ENCODE assay signal across 10 mouse cellular contexts in the genomic region with DNA sequence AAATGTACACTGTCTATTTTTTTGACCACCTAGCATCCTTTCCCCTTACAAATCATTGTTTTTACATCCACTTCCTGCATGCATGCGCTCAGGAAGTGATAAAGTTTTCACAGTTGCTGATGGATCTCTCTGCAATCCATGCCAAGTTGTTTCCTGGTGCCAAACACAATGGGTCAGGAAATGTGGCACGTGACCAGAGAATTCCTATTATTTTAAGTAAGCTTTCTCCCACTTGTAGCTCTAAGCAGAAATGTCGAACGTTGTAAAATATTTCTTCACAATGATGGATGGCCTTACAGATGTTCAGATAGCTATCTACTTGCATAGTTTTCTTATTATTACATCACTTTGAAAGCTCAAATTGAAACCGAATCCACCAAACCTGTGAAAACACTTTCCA.
DNase-seq lines count a peak whose midpoint lies in the region; ATAC-seq and TF ChIP-seq lines count a peak whose summit lies in the region.
"Had no signal": no experiment of that assay in that cellular context is flagged by ENCODE, and none has a peak within 500 bp of the region (broad histone marks: within the 10 kb centered on the region; RNA-seq: fewer than 3 reads in every experiment).

No protein-coding gene starts in this region.

- no peak for TF ChIP-seq POLR2A in kidney, adult 2 months (IDR thresholded peaks at IDR 0.05; ENCODE audit: low read depth, low read length)
- no peak for TF ChIP-seq POLR2A in thymus, adult 2 months (IDR thresholded peaks at IDR 0.05; ENCODE audit: control insufficient read depth, extremely low read depth, insufficient read depth, low read length, poor library complexity)

- 52% methylated on average over 5 of the region's 5 CpGs for WGBS in heart, embryonic 11.5 days (ENCODE audit: insufficient replicate concordance)
- 44% methylated on average over 5 of the region's 5 CpGs for WGBS in kidney, adult 2 months
- 53% methylated on average over 5 of the region's 5 CpGs for WGBS in thymus, adult 2 months

- no peak overlapping the region for H3K27ac ChIP-seq in heart, embryonic 11.5 days (ENCODE audit: low read depth, low read length)
- no peak overlapping the region for H3K27ac ChIP-seq in kidney, adult 2 months (ENCODE audit: insufficient read depth, low read depth, low read length)
- H3K27ac ChIP-seq in left cerebral cortex, adult 2 months = no peak overlapping the region
- H3K27ac ChIP-seq in thymus, adult 2 months (ENCODE audit: control insufficient read depth, insufficient read depth, low read length) = no peak overlapping the region
- H3K27ac ChIP-seq: hindbrain, embryonic 15.5 days had no signal

- H3K36me3 ChIP-seq in heart, embryonic 11.5 days (ENCODE audit: control insufficient read depth, insufficient read depth, low read length) = no peaks in the 10 kb centered on the region
- no peaks in the 10 kb centered on the region for H3K36me3 ChIP-seq in kidney, adult 2 months (ENCODE audit: control insufficient read depth, insufficient read depth, low read length)
- no peaks in the 10 kb centered on the region for H3K36me3 ChIP-seq in thymus, adult 2 months (ENCODE audit: control insufficient read depth, insufficient read depth, low read length)
- H3K36me3 ChIP-seq: hindbrain, embryonic 15.5 days had no signal

- no peak for ATAC-seq in heart, embryonic 11.5 days (replicated peaks; ENCODE audit: insufficient number of reproducible peaks, low FRiP score, low TSS enrichment)

- H3K9me3 ChIP-seq in heart, embryonic 11.5 days (replicated peaks; ENCODE audit: control insufficient read depth, low read length) = no peaks in the 10 kb centered on the region
- H3K9me3 ChIP-seq: hindbrain, embryonic 15.5 days had no signal

- no peaks in the 10 kb centered on the region for H3K4me1 ChIP-seq in heart, embryonic 11.5 days (ENCODE audit: control insufficient read depth, insufficient read depth, low read length)
- no peaks in the 10 kb centered on the region for H3K4me1 ChIP-seq in kidney, adult 2 months (ENCODE audit: control insufficient read depth, insufficient read depth, low read length)
- no peaks in the 10 kb centered on the region for H3K4me1 ChIP-seq in thymus, adult 2 months (replicated peaks; ENCODE audit: control insufficient read depth, insufficient read depth, low read length)
- H3K4me1 ChIP-seq: hindbrain, embryonic 15.5 days had no signal

- H3K9ac ChIP-seq in heart, embryonic 11.5 days (ENCODE audit: low read depth, low read length) = no peak overlapping the region
- H3K9ac ChIP-seq: hindbrain, embryonic 15.5 days had no signal

- no peak for TF ChIP-seq CTCF in kidney, adult 2 months (conservative IDR thresholded peaks at IDR 0.05; ENCODE audit: insufficient read depth, insufficient read length, low read depth, low read length)
- TF ChIP-seq CTCF in left cerebral cortex, adult 2 months (IDR thresholded peaks at IDR 0.05) = no peak
- no peak for TF ChIP-seq CTCF in thymus, adult 2 months (IDR thresholded peaks at IDR 0.05; ENCODE audit: borderline replicate concordance, control insufficient read depth, extremely low read depth, insufficient read depth, low read length, poor library complexity)

- intact Hi-C loops in left cerebral cortex, adult 2 months (cut with DNase I) = no loop called here

- H3K4me2 ChIP-seq in heart, embryonic 11.5 days = no peak overlapping the region
- H3K4me2 ChIP-seq: hindbrain, embryonic 15.5 days had no signal

- no peak overlapping the region for H3K4me3 ChIP-seq in heart, embryonic 11.5 days (ENCODE audit: low read depth, low read length)
- H3K4me3 ChIP-seq in kidney, adult 2 months (ENCODE audit: insufficient read depth, low read depth, low read length) = no peak overlapping the region
- no peak overlapping the region for H3K4me3 ChIP-seq in left cerebral cortex, adult 2 months
- H3K4me3 ChIP-seq in thymus, adult 2 months (ENCODE audit: control insufficient read depth, insufficient read depth, low read length) = no peak overlapping the region
- H3K4me3 ChIP-seq: hindbrain, embryonic 15.5 days had no signal

- H3K27me3 ChIP-seq in heart, embryonic 11.5 days (ENCODE audit: control insufficient read depth, insufficient read depth, low read length) = no peaks in the 10 kb centered on the region
- no peaks in the 10 kb centered on the region for H3K27me3 ChIP-seq in kidney, adult 2 months (replicated peaks; ENCODE audit: control insufficient read depth, insufficient read depth, low read length)
- H3K27me3 ChIP-seq in thymus, adult 2 months (ENCODE audit: control insufficient read depth, insufficient read depth, low read length) = no peaks in the 10 kb centered on the region
- H3K27me3 ChIP-seq: hindbrain, embryonic 15.5 days had no signal

- DNase-seq in heart, adult 11 months = peak; percentile 96
- DNase-seq in fibroblast of lung, adult 2 months (ENCODE audit: low read depth) = peak; percentile 22
- peak; percentile 84 for DNase-seq in kidney, adult 2 months
- DNase-seq in lung, postnatal 14 days = peak; percentile 58
- DNase-seq in thymus, postnatal 36 days = no peak
- DNase-seq in left cerebral cortex, adult 2 months (ENCODE audit: extremely low spot score in 1 of 2, low spot score in 2 of 2) = no peak
- no peak for DNase-seq in thymus, adult 2 months
- DNase-seq: thymus, postnatal 14 days had no signal

Comparison
In these comparisons a context has a peak if more than half of its experiments do, and no peak if none do; other contexts are left out.
1. DNase-seq: peak in heart, adult 11 months (single experiment), fibroblast of lung, adult 2 months (single experiment), kidney, adult 2 months (single experiment) and lung, postnatal 14 days (single experiment); none in thymus, postnatal 36 days (0 of 2), left cerebral cortex, adult 2 months (0 of 2) and thymus, adult 2 months (single experiment).